Mouse (Mus musculus): ENCODE data around the gene Hyou1. TPM values are rescaled to one million over a fixed set of nuclear protein-coding genes. Genes with fewer than 3 reads are reported as not detected.

The Hyou1 gene
- polyA plus RNA-seq, 1 experiment = 34.2 TPM

DNA sequence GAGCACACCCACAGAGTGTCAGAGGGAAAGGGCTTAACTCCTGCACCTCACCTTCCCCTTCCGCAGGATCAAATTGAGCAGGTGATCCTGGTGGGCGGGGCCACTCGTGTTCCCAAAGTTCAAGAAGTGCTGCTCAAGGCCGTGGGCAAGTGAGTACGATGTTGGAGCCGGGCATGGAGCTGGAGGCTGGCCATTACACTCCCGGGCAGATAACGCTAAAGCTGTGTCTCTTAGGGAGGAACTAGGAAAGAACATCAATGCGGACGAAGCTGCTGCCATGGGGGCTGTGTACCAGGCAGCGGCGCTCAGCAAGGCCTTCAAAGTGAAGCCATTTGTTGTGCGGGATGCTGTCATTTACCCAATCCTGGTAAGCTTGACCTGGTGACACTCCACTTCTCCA, 5.3 kb downstream of the Hyou1 start:
- Histone ChIP-seq H3K4me1 (ENCODE audit: control insufficient read depth, insufficient read depth, low read length) (peaks cover 1% of the 10 kb centered on the region; the same call in 1 of the 2 replicates), H3K4me3 (replicated peaks; ENCODE audit: control insufficient read depth, low read depth, low read length) (no peak overlapping the region), H3K27ac (ENCODE audit: control insufficient read depth, insufficient read depth, low read depth, low read length, poor library complexity) (no peak overlapping the region)
- TF ChIP-seq CTCF (IDR thresholded peaks at IDR 0.05; ENCODE audit: control insufficient read depth, insufficient read depth, low read length) (peak; percentile 3; the same call in 1 of the 2 replicates), POLR2A (IDR thresholded peaks at IDR 0.05; ENCODE audit: borderline replicate concordance, control insufficient read depth, low read depth, low read length) (no peak)
- WGBS = 91% methylated on average over 13 of the region's 13 CpGs

- Histone ChIP-seq H3K27ac (ENCODE audit: control insufficient read depth, insufficient read depth, low read depth, low read length, poor library complexity) (no peak overlapping the region), H3K4me1 (ENCODE audit: control insufficient read depth, insufficient read depth, low read length) (no peaks in the 10 kb centered on the region), H3K4me3 (replicated peaks; ENCODE audit: control insufficient read depth, low read depth, low read length) (no peak overlapping the region)
- no peak for TF ChIP-seq CTCF (IDR thresholded peaks at IDR 0.05; ENCODE audit: control insufficient read depth, insufficient read depth, low read length)
- TF ChIP-seq POLR2A (IDR thresholded peaks at IDR 0.05; ENCODE audit: borderline replicate concordance, control insufficient read depth, low read depth, low read length) = no peak
- 73% methylated on average over 3 of the region's 3 CpGs for WGBS
These were observed 7.9 kb downstream of the Hyou1 start for GRCm38 (mm10) chr9:44387221-44387620.

- H3K27ac ChIP-seq (ENCODE audit: control insufficient read depth, insufficient read depth, low read depth, low read length, poor library complexity) = no peak overlapping the region
- WGBS = 55% methylated on average over 8 of the region's 8 CpGs
- no peak for TF ChIP-seq POLR2A (IDR thresholded peaks at IDR 0.05; ENCODE audit: borderline replicate concordance, control insufficient read depth, low read depth, low read length)
- TF ChIP-seq CTCF (IDR thresholded peaks at IDR 0.05; ENCODE audit: control insufficient read depth, insufficient read depth, low read length) = peak; percentile 89
These were observed 10.0 kb downstream of the Hyou1 start for GRCm38 (mm10) chr9:44389273-44389672.

GRCm38 (mm10) chr9:44391466-44391865, 12.2 kb downstream of the Hyou1 start:
- Histone ChIP-seq H3K4me3 (replicated peaks; ENCODE audit: control insufficient read depth, low read depth, low read length) (no peak overlapping the region), H3K4me1 (ENCODE audit: control insufficient read depth, insufficient read depth, low read length) (no peaks in the 10 kb centered on the region), H3K27ac (ENCODE audit: control insufficient read depth, insufficient read depth, low read depth, low read length, poor library complexity) (no peak overlapping the region)
- TF ChIP-seq CTCF (IDR thresholded peaks at IDR 0.05; ENCODE audit: control insufficient read depth, insufficient read depth, low read length) (peak; percentile 81), POLR2A (IDR thresholded peaks at IDR 0.05; ENCODE audit: borderline replicate concordance, control insufficient read depth, low read depth, low read length) (no peak)
- WGBS = 27% methylated on average over 4 of the region's 4 CpGs

More at GRCm38 (mm10) chr9:44389273-44389672, 10.0 kb downstream of the Hyou1 start:
- no peak overlapping the region for H3K4me3 ChIP-seq (replicated peaks; ENCODE audit: control insufficient read depth, low read depth, low read length)
- H3K4me1 ChIP-seq (ENCODE audit: control insufficient read depth, insufficient read depth, low read length) = no peaks in the 10 kb centered on the region

DNA sequence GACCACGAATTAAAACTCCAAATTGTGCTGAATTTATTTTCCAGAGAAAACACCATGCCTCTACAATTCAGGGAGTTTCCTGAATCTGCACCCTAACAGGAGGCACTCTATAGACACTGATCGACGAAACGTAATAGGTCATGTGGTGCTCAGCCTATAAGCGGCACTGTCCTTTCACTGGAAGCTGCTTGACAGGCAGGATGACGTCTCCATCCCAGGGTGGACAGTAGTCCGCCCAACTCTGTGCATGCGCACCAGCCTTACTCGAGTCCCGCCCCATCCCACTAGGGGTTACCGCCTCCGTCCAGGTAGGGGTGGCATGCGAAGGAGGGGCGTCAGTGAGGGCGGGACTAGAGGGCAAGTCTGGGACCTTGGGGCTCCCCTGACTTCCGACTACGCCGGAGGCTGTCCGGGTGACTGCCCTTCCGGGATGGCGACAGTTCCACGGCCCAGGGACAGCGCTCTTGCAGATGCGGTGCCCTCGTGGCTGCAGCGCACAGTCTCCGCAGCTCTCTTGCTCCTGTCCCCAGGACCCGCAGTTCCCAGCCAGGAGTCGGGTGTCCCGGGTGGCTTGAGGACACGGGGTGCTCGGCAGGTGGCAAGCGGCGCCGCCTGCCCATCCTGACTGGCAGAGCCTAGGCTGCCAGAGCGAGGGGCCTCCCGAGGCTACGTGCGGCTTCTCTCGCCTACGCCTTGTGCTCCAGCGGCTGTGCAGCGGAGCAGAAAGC, 17.6 kb downstream of the Hyou1 start, which contains the start of gene Slc37a4:
Slc37a4 (plus strand) TSS at position 169 of the 728 bp plus-strand sequence.
- H3K4me1 ChIP-seq (ENCODE audit: control insufficient read depth, insufficient read depth, low read length) = no peaks in the 10 kb centered on the region; the same call in 1 of the 2 replicates
- peak within 1 kb of the TSS; percentile 77 for H3K4me3 ChIP-seq (replicated peaks; ENCODE audit: control insufficient read depth, low read depth, low read length)
- TF ChIP-seq POLR2A (IDR thresholded peaks at IDR 0.05; ENCODE audit: borderline replicate concordance, control insufficient read depth, low read depth, low read length) (peak; percentile 98), CTCF (IDR thresholded peaks at IDR 0.05; ENCODE audit: control insufficient read depth, insufficient read depth, low read length) (no peak)
- WGBS = under 1% methylated on average over 43 of the region's 43 CpGs
- peak within 1 kb of the TSS; percentile 73 for H3K27ac ChIP-seq (ENCODE audit: control insufficient read depth, insufficient read depth, low read depth, low read length, poor library complexity)

DNA sequence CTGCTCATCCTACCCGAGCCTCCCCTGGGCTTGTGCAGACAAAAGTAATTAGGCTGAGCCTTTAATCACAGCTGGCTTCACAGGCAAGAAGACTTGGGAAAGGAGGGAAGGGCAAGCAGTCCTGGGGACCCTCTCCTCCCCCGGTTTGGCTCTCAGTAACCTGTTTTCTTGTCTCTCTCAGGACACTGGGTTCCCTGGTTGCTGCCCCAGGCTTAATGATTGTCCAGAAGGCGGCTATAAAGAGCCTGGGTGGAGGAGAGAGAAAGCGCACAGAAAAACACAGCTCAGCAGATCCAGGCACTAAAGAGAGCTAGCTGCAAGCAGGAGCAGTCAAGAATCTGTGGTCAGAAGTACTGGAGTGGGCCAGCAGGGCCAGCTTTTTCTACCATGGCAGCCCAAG, 18.8 kb downstream of the Hyou1 start:
- Histone ChIP-seq H3K4me1 (ENCODE audit: control insufficient read depth, insufficient read depth, low read length) (no peaks in the 10 kb centered on the region; the same call in 1 of the 2 replicates), H3K4me3 (replicated peaks; ENCODE audit: control insufficient read depth, low read depth, low read length) (no peak overlapping the region), H3K27ac (ENCODE audit: control insufficient read depth, insufficient read depth, low read depth, low read length, poor library complexity) (no peak overlapping the region)
- 53% methylated on average over 4 of the region's 4 CpGs for WGBS
- TF ChIP-seq POLR2A (IDR thresholded peaks at IDR 0.05; ENCODE audit: borderline replicate concordance, control insufficient read depth, low read depth, low read length) (no peak), CTCF (IDR thresholded peaks at IDR 0.05; ENCODE audit: control insufficient read depth, insufficient read depth, low read length) (no peak)

GRCm38 (mm10) chr9:44398551-44398950, 19.3 kb downstream of the Hyou1 start:
- Histone ChIP-seq H3K4me3 (replicated peaks; ENCODE audit: control insufficient read depth, low read depth, low read length) (no peak overlapping the region), H3K27ac (ENCODE audit: control insufficient read depth, insufficient read depth, low read depth, low read length, poor library complexity) (no peak overlapping the region), H3K4me1 (ENCODE audit: control insufficient read depth, insufficient read depth, low read length) (no peaks in the 10 kb centered on the region; the same call in 1 of the 2 replicates)
- 88% methylated on average over 9 of the region's 9 CpGs for WGBS
- TF ChIP-seq CTCF (IDR thresholded peaks at IDR 0.05; ENCODE audit: control insufficient read depth, insufficient read depth, low read length) = no peak
- TF ChIP-seq POLR2A (IDR thresholded peaks at IDR 0.05; ENCODE audit: borderline replicate concordance, control insufficient read depth, low read depth, low read length) = no peak

GRCm38 (mm10) chr9:44399114-44399794, 20.0 kb downstream of the Hyou1 start:
- Histone ChIP-seq H3K27ac (ENCODE audit: control insufficient read depth, insufficient read depth, low read depth, low read length, poor library complexity) (no peak overlapping the region), H3K4me3 (replicated peaks; ENCODE audit: control insufficient read depth, low read depth, low read length) (no peak overlapping the region), H3K4me1 (ENCODE audit: control insufficient read depth, insufficient read depth, low read length) (no peaks in the 10 kb centered on the region; the same call in 1 of the 2 replicates)
- TF ChIP-seq CTCF (IDR thresholded peaks at IDR 0.05; ENCODE audit: control insufficient read depth, insufficient read depth, low read length) (no peak), POLR2A (IDR thresholded peaks at IDR 0.05; ENCODE audit: borderline replicate concordance, control insufficient read depth, low read depth, low read length) (no peak)
- 87% methylated on average over 13 of the region's 13 CpGs for WGBS

Measured in bone marrow, adult 2 months (tissue).